Mouse (Mus musculus): ENCODE data around the gene Ccdc127. TPM values are rescaled to one million over a fixed set of nuclear protein-coding genes. Genes with fewer than 3 reads are reported as not detected.

Ccdc127 gene
- 14.6 TPM for polyA plus RNA-seq (2014; fragmentation: Illumina TruSeq; extraction: RNeasy Lipid Tissue Mini Kit (QIAGEN cat#74804); ENCODE audit: low read depth, low replicate concordance)

DNA sequence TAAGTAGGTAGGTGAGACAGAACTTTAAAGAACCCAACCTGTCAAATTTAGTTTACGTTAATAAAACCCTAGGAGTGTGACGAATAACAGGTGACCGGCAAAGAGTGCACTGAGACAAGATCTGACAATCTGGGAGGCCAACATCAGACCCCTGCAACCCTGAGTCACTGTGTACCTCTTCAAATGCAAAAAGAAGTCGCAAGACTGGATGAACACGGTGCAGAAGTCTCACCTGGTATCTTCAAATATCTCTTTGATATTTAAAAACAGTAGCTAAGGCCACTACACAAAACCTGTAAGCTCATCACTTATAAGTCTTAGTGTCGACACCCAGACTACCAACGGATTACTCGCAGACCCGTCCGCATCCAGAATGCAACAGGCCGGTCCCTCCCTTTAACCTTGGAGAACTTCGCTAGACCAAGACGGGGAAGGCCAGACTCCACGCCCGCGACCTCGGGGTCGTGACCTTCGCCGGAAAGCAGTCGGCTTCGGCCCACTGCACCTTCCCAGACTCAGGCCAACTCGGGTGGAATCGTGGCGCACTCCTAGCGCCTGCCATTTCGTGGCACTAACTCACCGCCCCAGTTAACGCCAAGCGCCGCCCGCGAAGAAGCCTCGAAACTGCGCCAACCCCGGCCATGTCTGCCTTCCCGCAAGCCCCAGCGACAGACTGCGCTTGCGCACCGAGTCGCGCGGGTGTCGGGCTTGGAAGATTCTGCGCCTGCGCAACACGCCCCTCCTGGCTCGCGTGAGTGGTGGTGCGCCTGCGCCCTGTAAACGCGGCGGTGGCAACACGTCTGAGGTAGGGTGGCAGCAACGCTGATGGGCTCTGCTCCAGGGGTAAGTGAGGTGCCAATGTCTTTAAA, at the start of gene Ccdc127, which contains the start of gene Sdha:
Ccdc127 (plus strand) TSS at position 744 of the 869 bp plus-strand sequence.
Sdha (minus strand) TSS at position 715 of the 869 bp plus-strand sequence.

DNA sequence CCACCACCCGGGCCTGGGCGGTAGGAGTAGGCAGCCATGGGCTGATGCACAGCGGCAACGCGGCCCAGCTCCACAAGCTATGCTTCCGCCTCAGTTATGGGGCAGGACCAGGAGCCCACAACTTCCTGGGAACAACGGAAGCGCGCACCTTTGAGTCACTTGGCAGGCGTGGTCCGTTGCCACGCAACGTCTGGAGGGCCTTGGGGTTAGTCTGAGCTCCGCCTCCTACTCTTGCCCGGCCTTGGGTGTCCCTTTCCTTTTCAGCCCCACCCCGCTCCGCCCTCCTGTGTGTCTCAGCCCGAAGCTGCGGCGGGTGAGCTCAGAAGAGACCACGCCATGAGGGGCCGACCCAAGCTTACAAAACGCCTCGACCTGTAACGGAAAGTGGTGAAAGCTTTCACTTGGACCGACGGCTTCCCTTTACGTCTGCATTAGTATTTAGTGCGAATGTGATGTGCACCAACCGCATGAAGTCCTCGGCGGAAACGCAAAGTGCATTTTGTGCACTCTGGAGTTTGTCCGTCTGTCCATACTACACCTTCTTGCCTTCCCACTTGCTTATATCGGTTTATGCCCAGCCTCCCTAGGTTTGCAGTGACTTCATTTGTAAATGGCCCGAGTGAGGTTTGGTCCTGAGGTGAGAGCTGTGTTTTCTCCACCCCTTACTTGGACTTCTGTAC, 32.8 kb upstream of the Ccdc127 start, which contains the start of gene Pdcd6:
Pdcd6 (minus strand) TSS at position 411 of the 680 bp plus-strand sequence.

DNA sequence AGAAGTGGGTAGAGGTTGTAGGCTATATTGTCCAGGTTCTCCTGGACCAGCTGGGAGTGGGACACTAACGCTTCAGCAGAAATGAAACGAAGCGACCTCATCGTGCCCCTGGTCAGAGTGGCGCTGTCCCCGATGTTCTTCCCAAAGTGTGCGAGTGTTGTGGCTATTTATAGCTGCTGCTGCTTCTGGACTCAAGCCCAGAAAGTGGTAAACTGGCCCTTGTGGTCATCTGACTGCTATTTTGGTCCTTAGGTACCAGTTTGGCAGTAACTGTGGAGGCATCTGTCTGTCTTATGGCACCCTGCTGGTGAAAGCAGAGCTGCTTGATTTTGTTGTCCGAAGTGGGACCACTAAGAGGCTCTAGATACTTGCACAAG, 13.7 kb downstream of the Ccdc127 start, which contains the start of gene Lrrc14b:
Lrrc14b (minus strand) TSS at position 147 of the 377 bp plus-strand sequence.

DNA sequence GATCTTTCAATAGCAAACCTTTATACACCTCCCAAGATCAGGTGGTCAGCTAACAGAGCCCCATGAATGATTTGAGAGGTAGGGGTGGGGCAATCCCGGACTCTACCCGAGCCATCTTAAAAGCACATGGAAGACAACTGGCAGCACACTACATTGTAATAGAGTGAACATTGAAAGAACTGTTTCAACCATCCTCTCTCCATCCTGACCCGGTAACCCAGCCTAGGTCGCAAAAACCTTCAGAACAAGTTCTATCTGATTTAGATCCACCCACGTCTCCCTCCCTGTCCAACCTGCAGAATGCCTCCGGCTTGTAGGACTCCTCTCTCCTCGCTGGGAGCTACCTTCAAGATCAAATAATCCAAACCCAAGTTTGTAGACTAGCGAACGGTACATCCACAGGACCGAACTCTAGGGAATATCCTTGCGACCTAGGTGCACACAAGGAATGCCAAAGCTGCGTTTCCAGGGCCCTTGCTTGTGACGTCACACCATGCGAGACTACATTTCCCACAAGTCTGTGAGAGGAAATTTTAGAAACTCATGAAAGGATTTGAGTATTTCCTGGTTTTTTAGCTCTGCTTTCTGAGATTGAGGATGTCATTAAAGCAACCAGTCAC, 40.4 kb downstream of the Ccdc127 start, which contains the start of gene Zfp72:
Zfp72 (minus strand) TSS at position 466 of the 620 bp plus-strand sequence.

DNA sequence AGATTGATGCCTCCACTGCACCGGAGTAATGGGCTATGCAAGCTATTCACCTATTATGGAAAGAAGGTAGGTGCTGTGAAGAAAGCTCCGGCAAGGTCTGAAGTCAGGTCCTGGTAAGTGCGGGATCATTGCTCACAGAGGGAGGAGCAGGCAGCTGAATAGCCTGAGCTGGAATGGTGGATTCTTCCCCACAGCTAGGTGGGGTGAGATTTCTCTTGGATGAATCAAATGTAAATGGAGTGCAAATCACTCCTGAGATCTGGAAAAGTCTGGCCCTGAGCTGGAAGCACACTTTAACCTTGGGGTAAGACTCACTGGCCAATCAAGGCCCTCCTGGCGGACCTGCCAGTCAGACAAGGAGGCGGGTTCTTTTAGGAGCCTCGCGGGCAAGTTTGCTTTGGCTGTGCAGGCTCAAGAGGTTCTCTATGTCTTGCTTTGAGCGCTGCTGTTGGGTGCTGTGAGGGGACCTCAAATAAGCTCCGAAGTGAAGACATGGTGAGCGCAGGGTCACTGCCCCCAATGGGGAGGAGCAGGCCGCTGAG, 49.3 kb downstream of the Ccdc127 start, which contains the start of gene Ftl1-ps1:
Ftl1-ps1 (plus strand) TSS at position 397 of the 542 bp plus-strand sequence.

Other genes starting within 250 kb of the Ccdc127 start
- gene Slc9a3, start 228.9 kb upstream of the Ccdc127 start, polyA plus RNA-seq (2014; fragmentation: Illumina TruSeq; extraction: RNeasy Lipid Tissue Mini Kit (QIAGEN cat#74804); ENCODE audit: low read depth, low replicate concordance), result not detected
- 16.1 TPM for gene Exoc3, start 141.6 kb upstream of the Ccdc127 start, polyA plus RNA-seq (2014; fragmentation: Illumina TruSeq; extraction: RNeasy Lipid Tissue Mini Kit (QIAGEN cat#74804); ENCODE audit: low read depth, low replicate concordance)
- gene Ahrr, start 58.0 kb upstream of the Ccdc127 start, polyA plus RNA-seq (2014; fragmentation: Illumina TruSeq; extraction: RNeasy Lipid Tissue Mini Kit (QIAGEN cat#74804); ENCODE audit: low read depth, low replicate concordance), result not detected
- gene Pdcd6, start 32.7 kb upstream of the Ccdc127 start, polyA plus RNA-seq (2014; fragmentation: Illumina TruSeq; extraction: RNeasy Lipid Tissue Mini Kit (QIAGEN cat#74804); ENCODE audit: low read depth, low replicate concordance), result 102 TPM
- 371 TPM for gene Sdha, start within 50 bp of the Ccdc127 start, polyA plus RNA-seq (2014; fragmentation: Illumina TruSeq; extraction: RNeasy Lipid Tissue Mini Kit (QIAGEN cat#74804); ENCODE audit: low read depth, low replicate concordance)
- gene Lrrc14b, start 13.7 kb downstream of the Ccdc127 start, polyA plus RNA-seq (2014; fragmentation: Illumina TruSeq; extraction: RNeasy Lipid Tissue Mini Kit (QIAGEN cat#74804); ENCODE audit: low read depth, low replicate concordance), result 0.21 TPM
- 8.0 TPM for gene Zfp72, start 40.5 kb downstream of the Ccdc127 start, polyA plus RNA-seq (2014; fragmentation: Illumina TruSeq; extraction: RNeasy Lipid Tissue Mini Kit (QIAGEN cat#74804); ENCODE audit: low read depth, low replicate concordance)
- 15.5 TPM for gene Ftl1-ps1, start 49.4 kb downstream of the Ccdc127 start, polyA plus RNA-seq (2014; fragmentation: Illumina TruSeq; extraction: RNeasy Lipid Tissue Mini Kit (QIAGEN cat#74804); ENCODE audit: low read depth, low replicate concordance)
- 104 TPM for gene Zfp825, start 143.7 kb downstream of the Ccdc127 start, polyA plus RNA-seq (2014; fragmentation: Illumina TruSeq; extraction: RNeasy Lipid Tissue Mini Kit (QIAGEN cat#74804); ENCODE audit: low read depth, low replicate concordance)